Mouse (Mus musculus) hindbrain, embryonic 16.5 days (tissue): Measurements from ENCODE around the gene Tmcc1. TPM values are rescaled to one million over a fixed set of nuclear protein-coding genes. Genes with fewer than 3 reads are reported as not detected.

ENCODE experiments used
- ATAC-seq: fragments of 200-750 bp; cut with Nextera tagmentation; 2 replicates; pipeline ENCODE4 v1.8.0; 2017; ENCODE audit warnings: moderate TSS enrichment, moderate library complexity
- H3K27ac ChIP-seq: fragments of 300-500 bp; sonication (generic); 2 replicates; pipeline ENCODE4 v1.5.1; 2014; ENCODE audit warnings: low read depth, mild to moderate bottlenecking, control low read depth, low read length, moderate library complexity
- H3K27me3 ChIP-seq: fragments of 300-500 bp; sonication (generic); replicated peaks from 2 replicates; pipeline ENCODE4 v1.6.1; 2014; ENCODE audit warnings: low read length; ENCODE audit not compliant: control insufficient read depth, insufficient read depth
- H3K36me3 ChIP-seq: fragments of 300-500 bp; sonication (generic); 2 replicates; pipeline ENCODE4 v1.6.1; 2014; ENCODE audit warnings: mild to moderate bottlenecking, low read length, moderate library complexity, mixed read lengths; ENCODE audit not compliant: control insufficient read depth, insufficient read depth
- H3K4me1 ChIP-seq: fragments of 300-500 bp; sonication (generic); 2 replicates; pipeline ENCODE4 v1.6.1; 2014; ENCODE audit warnings: low read depth, low read length; ENCODE audit not compliant: control insufficient read depth, insufficient read depth
- H3K4me2 ChIP-seq: fragments of 300-500 bp; sonication (generic); 2 replicates; pipeline ENCODE4 v1.6.1; 2014; ENCODE audit warnings: mild to moderate bottlenecking, low read length, control low read depth, moderate library complexity
- H3K4me3 ChIP-seq: fragments of 300-500 bp; sonication (generic); 2 replicates; pipeline ENCODE4 v1.5.1; 2014; ENCODE audit warnings: mild to moderate bottlenecking, low read length, control low read depth, moderate library complexity
- H3K9ac ChIP-seq: fragments of 300-500 bp; sonication (generic); 2 replicates; pipeline ENCODE4 v1.6.1; 2014; ENCODE audit warnings: low read depth, mild to moderate bottlenecking, control low read depth, low read length, moderate library complexity
- H3K9me3 ChIP-seq: fragments of 300-500 bp; sonication (generic); 2 replicates; pipeline ENCODE4 v1.6.1; 2014; ENCODE audit warnings: mild to moderate bottlenecking, low read length, moderate library complexity; ENCODE audit not compliant: control insufficient read depth
- WGBS: fragments of 180-500 bp; shearing (Covaris S2); extraction: QIAGEN DNeasy Blood & Tissue Kit; methylation state at CpG from one replicate; pipeline ENCODE4 v1.1.7; 2014; 5-methylcytosine and 5-hydroxymethylcytosine counted together
- polyA plus RNA-seq: library from polyadenylated mRNA; unstranded; fragments of >200 nt; fragmentation: Nextera tagmentation; extraction: Ambion mirVana; gene quantifications from 2 replicates; pipeline ENCODE4 v1.2.1, GENCODE M21; 2015

Tmcc1 gene
- polyA plus RNA-seq, 1 experiment from 2014 or later = 23.4 TPM

DNA sequence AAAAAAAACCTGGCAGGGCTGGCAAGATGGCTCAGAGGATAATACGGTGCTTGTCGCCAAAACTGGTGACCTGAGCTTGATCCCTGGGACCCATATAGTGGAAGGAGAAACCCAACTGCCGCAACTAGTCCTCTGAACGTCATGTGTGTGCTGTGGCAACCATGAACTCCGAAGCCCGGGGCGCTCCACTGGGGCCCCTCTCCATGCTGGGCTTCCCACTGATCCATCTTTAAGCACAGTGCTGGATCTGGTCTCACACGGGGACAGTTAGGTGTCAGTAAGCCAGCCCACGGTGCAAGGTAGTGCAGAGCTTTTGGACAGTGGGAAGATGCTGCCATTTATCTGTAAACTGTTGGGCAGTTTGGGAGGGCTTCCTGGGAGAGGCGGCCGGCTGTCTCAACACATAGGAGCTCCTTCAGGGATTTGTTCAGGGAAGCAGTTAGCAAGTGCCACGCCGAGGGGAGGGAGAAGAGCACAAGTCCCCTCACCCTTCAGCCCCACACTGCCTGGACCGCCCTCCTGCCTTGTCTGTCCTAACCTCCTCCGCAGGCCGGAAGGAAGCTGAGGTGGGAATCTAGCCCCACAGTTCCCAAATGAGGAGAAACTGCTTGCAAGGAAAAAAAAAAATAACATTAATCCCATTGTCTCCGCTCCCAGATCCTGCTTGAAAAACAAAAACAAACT is 187.9 kb downstream of the Tmcc1 start:
- 71% methylated on average over 17 of the region's 17 CpGs for WGBS

DNA sequence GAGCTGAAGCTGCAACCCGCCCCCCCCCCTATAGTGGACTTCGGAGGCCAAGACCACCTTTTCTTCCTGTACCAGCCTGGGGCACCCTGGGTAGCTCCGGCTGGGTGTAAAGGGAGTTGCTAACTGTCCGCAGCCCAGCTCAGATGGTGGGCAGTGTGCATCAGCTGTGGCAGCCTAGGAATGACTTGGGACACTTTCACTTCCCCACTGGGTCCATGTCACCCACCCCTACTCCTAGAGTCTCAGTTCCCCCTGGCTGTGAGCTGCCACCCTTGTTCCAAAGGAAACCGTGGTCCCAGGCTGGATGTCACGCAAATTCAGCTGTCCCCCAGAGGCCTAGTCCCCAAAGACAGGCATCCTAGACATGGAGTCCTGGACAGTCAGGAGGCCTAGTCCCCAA is 188.6 kb downstream of the Tmcc1 start:
- no peak for ATAC-seq
- 85% methylated on average over 6 of the region's 6 CpGs for WGBS
- no peak overlapping the region for H3K27ac ChIP-seq
- H3K27me3 ChIP-seq = no peaks in the 10 kb centered on the region
- H3K4me1 ChIP-seq = no peaks in the 10 kb centered on the region
- no peaks in the 10 kb centered on the region for H3K9me3 ChIP-seq
- H3K4me2 ChIP-seq = no peak overlapping the region
- H3K4me3 ChIP-seq = no peak overlapping the region
- H3K9ac ChIP-seq = no peak overlapping the region
- no peaks in the 10 kb centered on the region for H3K36me3 ChIP-seq

More for the DNA sequence above, 187.9 kb downstream of the Tmcc1 start:
- no peak overlapping the region for H3K27ac ChIP-seq
- H3K9me3 ChIP-seq = no peaks in the 10 kb centered on the region
- no peaks in the 10 kb centered on the region for H3K36me3 ChIP-seq
- no peaks in the 10 kb centered on the region for H3K27me3 ChIP-seq
- H3K4me2 ChIP-seq = no peak overlapping the region
- no peak overlapping the region for H3K9ac ChIP-seq
- no peak for ATAC-seq
- no peaks in the 10 kb centered on the region for H3K4me1 ChIP-seq
- H3K4me3 ChIP-seq = no peak overlapping the region

DNA sequence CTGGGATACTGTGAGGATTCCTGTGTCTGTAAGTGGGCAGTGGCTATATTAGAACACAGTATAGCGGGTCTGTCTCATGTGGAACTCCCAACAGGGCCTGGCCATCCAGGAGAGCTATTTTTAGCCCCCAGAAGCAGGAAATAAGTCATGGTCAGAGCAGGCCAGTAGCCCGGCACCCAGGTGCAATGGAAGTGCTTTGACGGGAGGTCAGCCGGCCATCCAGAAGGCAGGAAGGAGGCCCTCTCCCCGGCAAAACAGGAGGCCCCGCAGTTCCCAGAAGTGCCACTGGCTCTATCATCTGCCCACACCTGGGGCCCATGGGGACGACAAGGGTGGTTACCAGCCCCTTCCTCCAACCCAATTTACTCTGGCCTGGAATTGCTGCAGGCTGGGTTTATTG is 189.2 kb downstream of the Tmcc1 start:
- Histone ChIP-seq H3K4me3 (no peak overlapping the region), H3K4me1 (no peaks in the 10 kb centered on the region), H3K9me3 (no peaks in the 10 kb centered on the region), H3K27me3 (no peaks in the 10 kb centered on the region), H3K9ac (no peak overlapping the region), H3K36me3 (no peaks in the 10 kb centered on the region), H3K4me2 (no peak overlapping the region), H3K27ac (no peak overlapping the region)
- WGBS = 71% methylated on average over 5 of the region's 7 CpGs
- ATAC-seq = no peak

DNA sequence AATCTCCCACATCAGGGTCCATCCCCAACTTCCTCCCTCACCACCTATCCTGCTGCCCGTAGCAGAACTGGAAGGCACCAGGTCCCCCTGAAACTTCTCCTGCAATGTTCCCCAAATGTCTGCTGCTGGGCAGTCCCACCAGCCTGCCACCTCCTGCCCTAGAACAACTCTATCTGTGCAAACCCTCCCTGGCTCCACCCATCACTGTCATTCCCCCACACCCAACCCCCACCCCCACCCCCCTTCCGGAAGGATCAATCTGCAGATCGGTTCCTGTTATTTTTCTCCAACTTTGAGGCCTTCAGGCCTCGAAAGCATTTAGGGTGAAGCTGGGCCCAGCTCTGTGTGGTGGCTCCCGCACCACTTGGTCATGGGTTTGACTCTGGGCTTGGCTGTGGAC is 189.8 kb downstream of the Tmcc1 start:
- no peaks in the 10 kb centered on the region for H3K4me1 ChIP-seq
- ATAC-seq = no peak
- H3K4me2 ChIP-seq = no peak overlapping the region
- H3K27me3 ChIP-seq = no peaks in the 10 kb centered on the region
- no peak overlapping the region for H3K4me3 ChIP-seq
- no peaks in the 10 kb centered on the region for H3K9me3 ChIP-seq
- no peak overlapping the region for H3K9ac ChIP-seq
- 79% methylated on average over 5 of the region's 5 CpGs for WGBS
- H3K27ac ChIP-seq = no peak overlapping the region
- H3K36me3 ChIP-seq = no peaks in the 10 kb centered on the region

DNA sequence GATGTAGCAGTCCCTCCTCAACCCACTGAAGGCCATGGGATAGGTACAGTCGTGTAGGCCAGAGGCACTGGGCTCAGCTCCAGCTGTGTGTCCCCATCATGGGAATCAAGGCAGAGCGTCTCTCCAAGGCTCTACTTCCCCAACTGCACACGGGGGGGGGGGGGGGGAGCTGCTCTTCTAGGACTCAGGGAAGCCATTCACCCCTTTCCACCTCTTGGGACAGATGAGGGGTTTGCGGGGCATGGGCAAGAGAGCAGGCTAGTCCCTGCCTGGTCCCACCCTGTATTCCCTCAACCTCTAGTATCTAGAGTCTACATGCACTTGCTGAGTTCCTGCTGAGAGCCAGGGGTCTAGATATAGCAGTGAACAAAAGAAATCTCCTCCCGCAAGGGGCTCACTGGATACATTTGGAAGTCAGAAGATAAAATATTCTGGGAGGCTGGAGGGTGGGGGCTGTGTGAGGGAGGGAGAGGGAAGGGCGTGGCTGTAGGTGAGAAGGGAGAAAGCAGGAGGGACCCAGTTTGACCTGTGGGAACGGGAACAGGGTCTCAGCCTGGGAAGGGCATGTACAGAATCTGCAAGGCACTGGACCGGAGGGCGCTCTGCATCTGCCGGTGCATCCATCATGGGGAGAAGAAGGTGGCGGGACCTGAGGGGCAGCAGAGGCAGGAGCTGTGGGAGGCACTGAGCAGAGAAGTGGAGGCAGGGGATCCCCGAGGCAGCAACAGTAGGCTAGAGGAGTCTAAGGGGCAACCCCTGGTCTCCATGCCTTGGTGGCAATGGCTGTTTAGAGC is 190.8 kb downstream of the Tmcc1 start:
- no peak overlapping the region for H3K27ac ChIP-seq
- no peak overlapping the region for H3K4me3 ChIP-seq
- no peak for ATAC-seq
- H3K27me3 ChIP-seq = no peaks in the 10 kb centered on the region
- H3K9me3 ChIP-seq = no peaks in the 10 kb centered on the region
- H3K9ac ChIP-seq = no peak overlapping the region
- no peak overlapping the region for H3K4me2 ChIP-seq
- no peaks in the 10 kb centered on the region for H3K4me1 ChIP-seq
- H3K36me3 ChIP-seq = no peaks in the 10 kb centered on the region
- WGBS = 73% methylated on average over 12 of the region's 12 CpGs

DNA sequence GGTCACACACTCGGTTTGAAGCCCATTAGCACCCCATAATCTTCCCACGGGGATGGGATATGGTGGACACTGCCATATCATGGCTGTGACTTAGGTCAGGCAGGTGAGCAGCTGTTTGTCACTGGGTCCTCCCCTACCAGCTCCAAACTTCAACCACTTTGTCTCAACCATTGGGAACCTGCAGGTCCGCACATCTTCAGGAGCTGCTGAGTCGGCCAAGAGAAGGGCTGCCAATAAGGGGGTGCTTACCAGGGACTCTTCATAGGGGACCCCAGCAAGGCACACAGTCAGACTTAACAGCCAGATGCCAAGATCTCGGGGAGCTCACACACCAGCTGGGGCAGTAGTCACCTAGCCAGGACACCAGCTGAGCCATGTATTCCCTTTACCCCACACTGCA is 192.4 kb downstream of the Tmcc1 start:
- Histone ChIP-seq H3K9me3 (no peaks in the 10 kb centered on the region), H3K9ac (no peak overlapping the region), H3K4me3 (no peak overlapping the region), H3K4me1 (no peaks in the 10 kb centered on the region), H3K36me3 (no peaks in the 10 kb centered on the region), H3K27ac (no peak overlapping the region), H3K27me3 (peaks cover 4% of the 10 kb centered on the region; the same call in 1 of the 2 replicates), H3K4me2 (no peak overlapping the region)
- ATAC-seq = no peak
- WGBS = 86% methylated on average over 5 of the region's 5 CpGs

DNA sequence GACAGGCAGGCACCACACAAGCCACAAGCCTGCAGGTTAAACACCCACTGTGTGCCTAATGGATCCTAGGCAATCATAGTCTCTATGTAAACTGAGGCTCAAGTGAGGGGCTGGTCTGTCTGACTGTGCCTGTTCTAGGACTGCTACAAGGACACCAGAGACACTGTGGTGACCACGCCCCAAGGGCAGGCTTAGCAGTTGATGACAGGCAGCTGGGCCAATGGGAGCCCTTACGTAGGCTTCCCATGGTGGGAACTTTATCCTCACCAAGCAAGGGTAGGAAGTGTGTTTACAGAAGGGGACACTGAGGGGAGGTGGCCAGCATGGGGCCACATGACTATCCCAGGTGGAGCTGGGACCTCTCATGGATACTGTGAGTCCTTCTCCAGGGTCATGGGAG is 194.1 kb downstream of the Tmcc1 start:
- H3K9ac ChIP-seq = no peak overlapping the region
- no peak overlapping the region for H3K4me3 ChIP-seq
- H3K9me3 ChIP-seq = no peaks in the 10 kb centered on the region
- no peak overlapping the region for H3K27ac ChIP-seq
- peaks cover 6% of the 10 kb centered on the region; the same call in 1 of the 2 replicates for H3K27me3 ChIP-seq
- ATAC-seq = no peak
- H3K4me2 ChIP-seq = no peak overlapping the region
- H3K36me3 ChIP-seq = no peaks in the 10 kb centered on the region
- WGBS = 89% methylated on average over 2 of the region's 2 CpGs
- peaks cover 2% of the 10 kb centered on the region for H3K4me1 ChIP-seq

DNA sequence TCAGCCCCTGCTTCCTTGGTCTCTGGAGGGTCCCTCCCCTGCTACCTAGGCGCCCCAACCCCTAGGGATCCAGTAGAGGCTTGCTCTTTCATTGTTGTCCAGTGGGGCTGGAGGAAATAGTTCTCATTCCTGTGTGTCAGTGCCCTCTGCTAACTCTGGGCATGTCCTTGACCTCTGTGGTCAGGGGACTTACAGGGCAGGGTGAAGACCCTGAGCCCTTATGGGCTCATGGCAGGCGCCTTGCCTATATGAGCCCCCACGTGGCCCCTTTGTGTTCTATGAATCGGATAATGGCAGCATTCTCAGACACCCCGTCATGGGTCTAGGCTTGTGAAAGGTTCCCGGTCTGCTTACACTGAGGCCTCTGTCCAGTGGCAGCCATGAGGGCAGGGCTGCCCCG is 194.5 kb downstream of the Tmcc1 start:
- H3K4me3 ChIP-seq = no peak overlapping the region
- WGBS = 74% methylated on average over 7 of the region's 7 CpGs
- no peaks in the 10 kb centered on the region for H3K9me3 ChIP-seq
- H3K36me3 ChIP-seq = no peaks in the 10 kb centered on the region
- peaks cover 6% of the 10 kb centered on the region for H3K4me1 ChIP-seq
- ATAC-seq = no peak
- H3K4me2 ChIP-seq = no peak overlapping the region
- peaks cover 11% of the 10 kb centered on the region for H3K27me3 ChIP-seq
- no peak overlapping the region for H3K9ac ChIP-seq
- no peak overlapping the region for H3K27ac ChIP-seq

DNA sequence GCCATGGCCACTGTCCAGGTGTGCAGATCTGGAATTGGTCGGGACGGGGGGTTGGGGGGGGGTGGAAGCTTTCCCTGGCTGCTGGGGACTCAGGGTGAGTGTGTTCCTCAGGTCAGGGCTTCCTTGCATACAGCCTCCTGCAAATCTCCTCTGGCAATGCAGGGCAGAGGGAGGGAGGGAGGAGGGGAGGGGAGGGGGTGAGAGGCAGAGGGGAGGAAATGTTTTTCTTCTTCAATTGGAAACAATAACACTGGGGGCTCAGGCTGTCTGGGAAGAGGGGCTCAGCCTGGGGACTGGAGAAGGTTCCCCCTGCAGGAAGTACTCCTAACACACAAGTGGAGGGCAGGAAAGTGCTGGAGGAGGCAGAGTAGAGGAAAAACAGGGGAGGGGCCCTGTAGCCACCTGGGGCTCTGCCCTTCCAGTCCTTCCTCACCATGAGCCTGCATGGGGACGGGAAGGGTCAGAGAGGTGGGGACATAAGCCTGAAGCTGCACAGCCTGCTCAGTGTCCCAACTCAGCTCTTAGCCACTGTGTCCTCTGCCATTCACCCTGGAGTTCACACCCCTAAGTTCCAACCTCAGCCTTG is 195.5 kb downstream of the Tmcc1 start:
- H3K4me3 ChIP-seq = no peak overlapping the region
- H3K4me1 ChIP-seq = peaks cover 12% of the 10 kb centered on the region
- no peak overlapping the region for H3K27ac ChIP-seq
- H3K27me3 ChIP-seq = peaks cover 20% of the 10 kb centered on the region
- no peak for ATAC-seq
- no peaks in the 10 kb centered on the region for H3K36me3 ChIP-seq
- no peaks in the 10 kb centered on the region for H3K9me3 ChIP-seq
- H3K4me2 ChIP-seq = no peak overlapping the region
- no peak overlapping the region for H3K9ac ChIP-seq
- WGBS = 34% methylated on average over 3 of the region's 3 CpGs
